Mouse (Mus musculus) E14TG2a.4 (cell line): ENCODE measurements at regions not wholly inside any gene's neighbourhood (a gene's known extent, or its start where the extent isn't known, plus 50 kb on each side); places are given as distances from the start of the nearest gene placed in this dataset.

Experiments used
- CTCF ChIP-seq: conservative IDR thresholded peaks from 2 replicates; pipeline ENCODE4 v1.5.1; 2014; ENCODE audit warnings: low read length
- NANOG ChIP-seq: IDR thresholded peaks from 2 replicates; pipeline ENCODE4 v1.6.1; 2014; ENCODE audit warnings: borderline replicate concordance, low read length, mixed read lengths
- POU5F1 ChIP-seq: IDR thresholded peaks from 2 replicates; pipeline ENCODE4 v1.6.1; 2014; ENCODE audit warnings: low read length, borderline replicate concordance

DNA sequence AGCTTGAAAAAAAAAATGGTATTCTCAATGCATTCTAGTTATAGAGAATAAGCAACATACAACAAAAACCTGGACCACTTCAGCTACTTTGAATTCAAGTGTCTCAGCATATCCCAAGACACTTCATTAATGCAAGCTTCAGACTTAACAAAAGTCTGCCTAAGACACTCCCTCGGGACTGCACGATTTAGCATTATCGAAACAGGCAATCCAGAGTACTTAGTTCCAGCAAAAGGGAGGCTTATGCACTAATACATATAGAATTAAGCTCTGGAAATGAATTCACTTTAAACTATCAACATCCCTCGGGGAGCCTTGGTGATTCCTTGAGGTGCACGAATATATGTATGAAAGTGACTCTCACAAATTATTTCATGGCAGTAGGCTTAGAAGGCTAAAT is 97.9 kb upstream of the Pfn2 start:
- TF ChIP-seq CTCF (no peak), POU5F1 (no peak), NANOG (no peak)
